ENCODE assay signal across 17 mouse cellular contexts in genomic region chr1:60152700-60153099, GRCm38 (mm10). TPM values are rescaled to one million over a fixed set of nuclear protein-coding genes. Genes with fewer than 3 reads are reported as not detected.
DNase-seq lines count a peak whose midpoint lies in the region; ATAC-seq and TF ChIP-seq lines count a peak whose summit lies in the region.
"Had no signal": no experiment of that assay in that cellular context is flagged by ENCODE, and none has a peak within 500 bp of the region (broad histone marks: within the 10 kb centered on the region; RNA-seq: fewer than 3 reads in every experiment).

No protein-coding gene starts in this region.

- H3K4me2 ChIP-seq in forebrain, embryonic 11.5 days (ENCODE audit: low read depth, low read length, severe bottlenecking), result no peak overlapping the region
- no peak overlapping the region for H3K4me2 ChIP-seq in forebrain, embryonic 13.5 days
- H3K4me2 ChIP-seq in lung, postnatal 0 days (replicated peaks; ENCODE audit: low read depth, low read length), result no peak overlapping the region
- H3K4me2 ChIP-seq: midbrain, embryonic 11.5 days had no signal

- H3K9ac ChIP-seq in forebrain, embryonic 11.5 days (ENCODE audit: low read length), result no peak overlapping the region
- no peak overlapping the region for H3K9ac ChIP-seq in forebrain, embryonic 13.5 days
- H3K9ac ChIP-seq in lung, postnatal 0 days (replicated peaks; ENCODE audit: low read depth), result no peak overlapping the region

- no peaks in the 10 kb centered on the region for H3K36me3 ChIP-seq in forebrain, embryonic 11.5 days (ENCODE audit: control insufficient read depth, insufficient read depth, low read length)
- peaks cover 7% of the 10 kb centered on the region; the same call in 1 of the 2 replicates for H3K36me3 ChIP-seq in forebrain, embryonic 13.5 days (ENCODE audit: poor library complexity, severe bottlenecking)
- H3K36me3 ChIP-seq in lung, postnatal 0 days (ENCODE audit: insufficient read depth, low read length), result peaks cover 4% of the 10 kb centered on the region

- 69% methylated on average over 5 of the region's 5 CpGs for WGBS in forebrain, embryonic 11.5 days
- 73% methylated on average over 5 of the region's 5 CpGs for WGBS in forebrain, embryonic 13.5 days
- WGBS in lung, postnatal 0 days, result 70% methylated on average over 5 of the region's 5 CpGs

- H3K9me3 ChIP-seq in forebrain, embryonic 11.5 days (ENCODE audit: control insufficient read depth, low read length), result no peaks in the 10 kb centered on the region
- no peaks in the 10 kb centered on the region for H3K9me3 ChIP-seq in forebrain, embryonic 13.5 days (replicated peaks)
- no peaks in the 10 kb centered on the region for H3K9me3 ChIP-seq in lung, postnatal 0 days (ENCODE audit: low read length)

- no peak overlapping the region for H3K27ac ChIP-seq in forebrain, embryonic 11.5 days (ENCODE audit: low read depth, low read length)
- no peak overlapping the region for H3K27ac ChIP-seq in forebrain, embryonic 13.5 days
- H3K27ac ChIP-seq in lung, postnatal 0 days (ENCODE audit: low read length), result no peak overlapping the region

- H3K4me1 ChIP-seq in forebrain, embryonic 11.5 days (replicated peaks; ENCODE audit: control insufficient read depth, insufficient read depth, low read length), result no peaks in the 10 kb centered on the region
- H3K4me1 ChIP-seq in forebrain, embryonic 13.5 days, result no peaks in the 10 kb centered on the region
- no peaks in the 10 kb centered on the region for H3K4me1 ChIP-seq in lung, postnatal 0 days (ENCODE audit: insufficient read depth, low read depth, low read length)

- ATAC-seq in forebrain, embryonic 11.5 days (replicated peaks; ENCODE audit: low FRiP score), result no peak
- no peak for ATAC-seq in forebrain, embryonic 13.5 days
- ATAC-seq in lung, postnatal 0 days, result no peak; the same call in 1 of the 2 replicates

- TF ChIP-seq EP300 in lung, postnatal 0 days (IDR thresholded peaks at IDR 0.05), result no peak

- H3K4me3 ChIP-seq in forebrain, embryonic 11.5 days (ENCODE audit: low read depth, low read length), result no peak overlapping the region
- no peak overlapping the region for H3K4me3 ChIP-seq in forebrain, embryonic 13.5 days
- H3K4me3 ChIP-seq in lung, postnatal 0 days (ENCODE audit: low read depth, low read length), result no peak overlapping the region

- TF ChIP-seq CTCF in lung, postnatal 0 days (IDR thresholded peaks at IDR 0.05), result peak; percentile 58

- no peaks in the 10 kb centered on the region for H3K27me3 ChIP-seq in forebrain, embryonic 11.5 days (ENCODE audit: control insufficient read depth, insufficient read depth, low read length)
- H3K27me3 ChIP-seq in forebrain, embryonic 13.5 days, result no peaks in the 10 kb centered on the region
- no peaks in the 10 kb centered on the region for H3K27me3 ChIP-seq in lung, postnatal 0 days (replicated peaks; ENCODE audit: insufficient read depth, low read length)

- DNase-seq in forebrain, embryonic 11.5 days (ENCODE audit: low spot score), result peak; percentile 50
- DNase-seq in lung, postnatal 0 days (ENCODE audit: low spot score), result peak; percentile 40
- DNase-seq in lung, postnatal 10 days, result no peak
- DNase-seq in embryo, embryonic 10.5 days (ENCODE audit: low spot score), result peak; percentile 14
- DNase-seq in mesoderm, embryonic 11.5 days (ENCODE audit: low read depth, low spot score), result peak; percentile 14
- no peak for DNase-seq in gastrocnemius, postnatal 10 days
- DNase-seq in urinary bladder, postnatal 14 days (ENCODE audit: low spot score), result no peak
- DNase-seq: adrenal gland, postnatal 25 days; cerebellum, adult 11 months; cerebellum, postnatal 36 days; heart, adult 18-20 months; heart, postnatal 10 days; layer of hippocampus, adult 9-11 months; lung, adult 18-20 months; thymus, postnatal 36 days had no signal

RNA-seq across cellular contexts. Expression of gene Nbeal1, which starts 27.7 kb away (rescaled TPM):
- 7.9 and 9.5 TPM in 2 replicates for polyA plus RNA-seq in forebrain, embryonic 11.5 days (2014; fragmentation: Nextera tagmentation; extraction: Ambion mirVana)
- polyA plus RNA-seq in forebrain, embryonic 13.5 days (2015; fragmentation: Nextera tagmentation; extraction: Ambion mirVana), result 6.8 and 8.8 TPM in 2 replicates
- 11.8 and 15.6 TPM in 2 replicates for polyA plus RNA-seq in lung, postnatal 0 days (2015; fragmentation: Nextera tagmentation; extraction: Ambion mirVana)
- total RNA-seq in gastrocnemius, postnatal 10 days (2021), result 10 to 100 TPM; 22.4 to 32.3 TPM

RNA-seq across cellular contexts. Expression of gene Wdr12, which starts 54.3 kb away (rescaled TPM):
- 53.9 and 62.4 TPM in 2 replicates for polyA plus RNA-seq in forebrain, embryonic 11.5 days (2014; fragmentation: Nextera tagmentation; extraction: Ambion mirVana)
- 50.8 and 54.0 TPM in 2 replicates for polyA plus RNA-seq in forebrain, embryonic 13.5 days (2015; fragmentation: Nextera tagmentation; extraction: Ambion mirVana)
- polyA plus RNA-seq in lung, postnatal 0 days (2015; fragmentation: Nextera tagmentation; extraction: Ambion mirVana), result 10.5 and 15.3 TPM in 2 replicates
- total RNA-seq in gastrocnemius, postnatal 10 days (2021), result 10 to 100 TPM; 13.4 to 14.2 TPM

RNA-seq across cellular contexts. Expression of gene Carf, which starts 54.7 kb away (rescaled TPM):
- polyA plus RNA-seq in forebrain, embryonic 11.5 days (2014; fragmentation: Nextera tagmentation; extraction: Ambion mirVana), result 6.3 and 6.6 TPM in 2 replicates
- 6.6 and 6.9 TPM in 2 replicates for polyA plus RNA-seq in forebrain, embryonic 13.5 days (2015; fragmentation: Nextera tagmentation; extraction: Ambion mirVana)
- 3.0 and 3.5 TPM in 2 replicates for polyA plus RNA-seq in lung, postnatal 0 days (2015; fragmentation: Nextera tagmentation; extraction: Ambion mirVana)
- 10 to 100 TPM in 1 of 2 experiments, 1 to 10 TPM in 1; 7.7 to 11.6 TPM for total RNA-seq in gastrocnemius, postnatal 10 days (2021)

Comparison
In these comparisons a context has a peak if more than half of its experiments do, and no peak if none do; other contexts are left out.
1. DNase-seq: peak in forebrain, embryonic 11.5 days (single experiment), lung, postnatal 0 days (single experiment), embryo, embryonic 10.5 days (single experiment) and mesoderm, embryonic 11.5 days (single experiment); none in lung, postnatal 10 days (single experiment), gastrocnemius, postnatal 10 days (single experiment) and urinary bladder, postnatal 14 days (single experiment).